Mouse (Mus musculus): ENCODE data around the gene Aldh1b1. TPM values are rescaled to one million over a fixed set of nuclear protein-coding genes. Genes with fewer than 3 reads are reported as not detected.
A peak's percentile ranks its signal among the peaks of the same experiment; 100 is the strongest.

Gene Aldh1b1
- total and polyA plus RNA-seq, 2 experiments from 2014 or later: 17.6 to 22.6 TPM

DNA sequence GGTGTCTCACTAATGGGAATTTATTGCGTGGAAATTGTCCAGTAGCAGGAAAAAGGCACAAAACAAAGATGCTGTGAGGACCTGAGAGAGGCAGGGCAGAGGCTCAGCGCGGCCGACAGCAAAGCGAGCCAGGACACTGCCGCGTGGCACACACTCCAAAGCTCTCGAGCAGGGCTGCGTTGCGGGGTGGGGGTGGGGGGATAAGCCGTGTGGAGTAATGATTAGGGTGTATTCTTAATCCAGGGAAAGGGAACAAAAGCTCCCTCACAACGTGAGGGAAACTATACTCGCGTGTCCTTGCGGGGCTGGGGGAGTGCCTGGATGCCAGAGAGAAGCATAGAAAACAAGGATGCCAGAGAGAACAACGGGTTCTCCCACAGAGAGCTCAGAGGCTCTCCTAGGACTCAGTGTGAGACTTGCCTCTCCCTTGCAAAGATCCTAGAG, 33.7 kb upstream of the Aldh1b1 start:
- 3% methylated on average over 16 of the region's 16 CpGs for WGBS
- H3K4me1 ChIP-seq (ENCODE audit: insufficient read depth, low read length): peaks cover 19% of the 10 kb centered on the region
- peak overlapping the region; percentile 24 for H3K4me2 ChIP-seq (ENCODE audit: low read depth, low read length, poor library complexity, severe bottlenecking)
- peak overlapping the region; percentile 39; the same call in 1 of the 2 replicates for H3K9ac ChIP-seq (replicated peaks; ENCODE audit: low read length, poor library complexity, severe bottlenecking)
- no peak overlapping the region for H3K4me3 ChIP-seq (ENCODE audit: low read depth, low read length)
- DNase-seq (ENCODE audit: low spot score) (no peak), ATAC-seq (ENCODE audit: low FRiP score) (no peak)
- no peak for TF ChIP-seq CTCF (IDR thresholded peaks at IDR 0.05)
- no peak overlapping the region; the same call in none of the 2 replicates for H3K27ac ChIP-seq (ENCODE audit: low read depth, low read length)
- no peaks in the 10 kb centered on the region for H3K36me3 ChIP-seq (ENCODE audit: insufficient read depth, low read length)
- no peaks in the 10 kb centered on the region for H3K9me3 ChIP-seq (ENCODE audit: low read length)
- H3K27me3 ChIP-seq (ENCODE audit: insufficient read depth, low read length): 0 out of 2 replicates have a peak, but pooled peaks cover 5% of the 10 kb centered on the region

DNA sequence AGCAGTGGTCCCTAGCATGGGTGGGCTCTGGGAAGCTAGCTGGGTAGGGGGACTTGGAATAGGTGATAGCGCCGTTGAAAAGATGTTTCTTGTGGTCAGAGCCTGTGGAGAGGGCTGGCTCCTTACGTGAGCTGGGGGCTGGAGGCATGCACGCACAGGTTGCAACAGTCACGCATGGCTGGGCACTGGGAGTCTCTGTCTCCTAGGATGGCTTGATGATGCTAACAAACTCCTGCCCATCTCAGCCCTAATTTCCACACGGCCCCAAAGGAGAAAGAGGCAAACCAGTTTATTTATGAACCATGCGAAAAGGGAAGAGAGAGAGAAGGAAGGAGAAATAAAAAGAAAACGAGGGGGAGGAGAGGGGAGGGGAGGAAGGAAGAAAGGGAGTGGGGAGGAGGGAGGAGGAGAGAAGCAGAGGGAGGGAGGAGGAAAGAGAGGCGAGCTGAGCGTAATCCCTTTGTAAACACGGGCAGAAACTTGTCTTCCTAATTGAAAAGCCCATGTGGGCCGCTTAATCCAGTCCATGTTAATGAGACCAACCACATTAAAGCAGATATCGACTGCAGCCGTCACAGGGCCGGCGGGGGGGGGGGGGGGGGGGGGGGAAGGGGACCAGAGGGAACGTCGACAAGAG, 33.1 kb upstream of the Aldh1b1 start:
- no peaks in the 10 kb centered on the region for H3K36me3 ChIP-seq (ENCODE audit: insufficient read depth, low read length)
- H3K4me3 ChIP-seq (ENCODE audit: low read depth, low read length): no peak overlapping the region
- WGBS: 6% methylated on average over 14 of the region's 18 CpGs
- H3K9me3 ChIP-seq (ENCODE audit: low read length): no peaks in the 10 kb centered on the region
- H3K9ac ChIP-seq (replicated peaks; ENCODE audit: low read length, poor library complexity, severe bottlenecking): peak overlapping the region; percentile 39; the same call in 1 of the 2 replicates
- H3K27me3 ChIP-seq (ENCODE audit: insufficient read depth, low read length): 0 out of 2 replicates have a peak, but pooled peaks cover 5% of the 10 kb centered on the region
- ATAC-seq (ENCODE audit: low FRiP score): no peak
- no peak for TF ChIP-seq CTCF (IDR thresholded peaks at IDR 0.05)
- H3K27ac ChIP-seq (ENCODE audit: low read depth, low read length): no peak overlapping the region
- DNase-seq (ENCODE audit: low spot score): peak; percentile 60
- H3K4me2 ChIP-seq (ENCODE audit: low read depth, low read length, poor library complexity, severe bottlenecking): peak overlapping the region; percentile 24
- H3K4me1 ChIP-seq (ENCODE audit: insufficient read depth, low read length): peaks cover 22% of the 10 kb centered on the region

DNA sequence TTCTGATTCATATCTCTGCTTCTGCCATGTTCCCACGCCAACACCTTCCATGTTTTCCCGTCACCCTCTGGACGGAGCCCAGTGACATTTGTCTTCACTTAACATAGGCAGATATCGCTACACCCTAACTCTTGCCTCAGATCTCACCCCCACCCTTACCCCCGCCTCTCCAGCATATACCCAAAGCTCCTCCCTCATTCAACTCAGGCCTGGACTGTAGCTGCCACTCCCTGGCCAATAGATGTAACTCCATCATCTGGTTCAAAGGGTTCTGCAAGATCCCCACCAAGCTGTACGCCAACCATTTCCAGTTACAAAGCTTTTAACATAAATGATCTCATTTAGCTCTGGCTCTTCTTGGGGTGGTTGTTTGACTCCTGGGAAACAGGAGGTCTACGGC, 32.0 kb upstream of the Aldh1b1 start:
- H3K27ac ChIP-seq (ENCODE audit: low read depth, low read length): no peak overlapping the region
- H3K4me3 ChIP-seq (ENCODE audit: low read depth, low read length): no peak overlapping the region
- TF ChIP-seq CTCF (IDR thresholded peaks at IDR 0.05): peak; percentile 60
- no peak overlapping the region for H3K9ac ChIP-seq (replicated peaks; ENCODE audit: low read length, poor library complexity, severe bottlenecking)
- no peak for DNase-seq (ENCODE audit: low spot score)
- no peak overlapping the region for H3K4me2 ChIP-seq (ENCODE audit: low read depth, low read length, poor library complexity, severe bottlenecking)
- peaks cover 26% of the 10 kb centered on the region for H3K4me1 ChIP-seq (ENCODE audit: insufficient read depth, low read length)
- no peaks in the 10 kb centered on the region for H3K9me3 ChIP-seq (ENCODE audit: low read length)
- H3K36me3 ChIP-seq (ENCODE audit: insufficient read depth, low read length): no peaks in the 10 kb centered on the region
- ATAC-seq (ENCODE audit: low FRiP score): no peak
- 80% methylated on average over 7 of the region's 7 CpGs for WGBS
- 0 out of 2 replicates have a peak, but pooled peaks cover 5% of the 10 kb centered on the region for H3K27me3 ChIP-seq (ENCODE audit: insufficient read depth, low read length)

DNA sequence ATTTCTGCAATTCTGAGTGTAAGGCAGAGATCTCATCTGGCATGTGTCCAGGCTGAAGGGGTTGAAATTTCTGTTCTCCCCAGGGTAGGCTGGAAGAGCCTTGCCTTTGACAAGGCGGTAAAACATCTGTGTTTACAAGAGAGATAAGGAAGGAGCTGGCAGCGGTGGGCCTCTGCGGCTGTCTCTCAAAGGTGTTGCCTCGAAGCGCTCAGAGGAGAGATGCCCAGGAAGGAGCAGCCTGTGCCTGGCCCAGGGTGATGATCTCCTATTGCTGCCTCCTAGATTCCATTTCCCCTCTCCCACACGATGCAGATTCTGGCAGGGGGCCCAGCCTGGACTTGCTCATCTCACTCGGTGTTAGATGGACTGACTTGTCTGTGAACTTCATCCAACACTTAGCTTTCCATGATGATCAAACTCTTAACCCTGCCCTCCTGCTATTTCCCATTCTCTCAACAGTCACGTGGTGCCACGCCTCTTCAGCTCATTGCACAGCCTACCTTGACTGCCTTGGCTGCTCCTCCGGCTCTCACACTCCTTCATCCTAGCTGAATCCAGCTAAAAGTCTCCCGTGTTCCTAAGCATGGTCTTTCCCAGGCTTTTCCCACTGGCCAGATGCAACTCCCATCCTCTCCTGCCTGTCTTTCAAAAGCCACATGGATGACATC, 30.8 kb upstream of the Aldh1b1 start:
- WGBS: 51% methylated on average over 11 of the region's 11 CpGs
- Histone ChIP-seq H3K36me3 (ENCODE audit: insufficient read depth, low read length) (no peaks in the 10 kb centered on the region), H3K27ac (ENCODE audit: low read depth, low read length) (no peak overlapping the region)

DNA sequence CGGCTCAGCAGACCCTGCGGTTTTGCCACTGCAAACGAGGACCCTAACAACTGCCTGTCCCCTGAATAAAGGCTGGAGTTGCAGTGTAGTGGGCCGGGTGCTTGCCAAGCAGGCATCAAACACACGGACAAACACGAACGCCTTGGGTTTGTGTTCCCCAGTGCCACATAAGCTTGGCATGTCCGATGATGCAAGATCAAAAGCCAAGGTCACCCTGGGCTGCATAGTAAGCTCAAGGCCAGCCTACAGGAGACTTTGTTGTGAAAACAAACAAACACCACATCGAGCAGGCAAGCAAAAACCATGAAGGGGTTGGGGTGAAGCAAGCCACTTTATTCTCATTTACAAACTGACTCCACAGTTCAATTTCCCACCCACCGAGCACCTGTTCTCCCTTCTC, 29.7 kb upstream of the Aldh1b1 start:
- Histone ChIP-seq H3K9me3 (ENCODE audit: low read length) (no peaks in the 10 kb centered on the region), H3K4me2 (ENCODE audit: low read depth, low read length, poor library complexity, severe bottlenecking) (no peak overlapping the region), H3K4me3 (ENCODE audit: low read depth, low read length) (no peak overlapping the region), H3K4me1 (ENCODE audit: insufficient read depth, low read length) (peaks cover 18% of the 10 kb centered on the region), H3K9ac (replicated peaks; ENCODE audit: low read length, poor library complexity, severe bottlenecking) (no peak overlapping the region), H3K36me3 (ENCODE audit: insufficient read depth, low read length) (no peaks in the 10 kb centered on the region), H3K27ac (ENCODE audit: low read depth, low read length) (no peak overlapping the region), H3K27me3 (ENCODE audit: insufficient read depth, low read length) (0 out of 2 replicates have a peak, but pooled peaks cover 5% of the 10 kb centered on the region)
- no peak for ATAC-seq (ENCODE audit: low FRiP score)
- TF ChIP-seq CTCF (IDR thresholded peaks at IDR 0.05): no peak
- WGBS: 39% methylated on average over 10 of the region's 10 CpGs
- no peak for DNase-seq (ENCODE audit: low spot score)

More for the DNA sequence above, 30.8 kb upstream of the Aldh1b1 start:
- Histone ChIP-seq H3K4me2 (ENCODE audit: low read depth, low read length, poor library complexity, severe bottlenecking) (no peak overlapping the region), H3K4me3 (ENCODE audit: low read depth, low read length) (no peak overlapping the region), H3K9me3 (ENCODE audit: low read length) (no peaks in the 10 kb centered on the region), H3K4me1 (ENCODE audit: insufficient read depth, low read length) (peaks cover 26% of the 10 kb centered on the region), H3K9ac (replicated peaks; ENCODE audit: low read length, poor library complexity, severe bottlenecking) (no peak overlapping the region), H3K27me3 (ENCODE audit: insufficient read depth, low read length) (0 out of 2 replicates have a peak, but pooled peaks cover 5% of the 10 kb centered on the region)
- ATAC-seq (ENCODE audit: low FRiP score) (no peak), DNase-seq (ENCODE audit: low spot score) (no peak)
- no peak for TF ChIP-seq CTCF (IDR thresholded peaks at IDR 0.05)

Measured in midbrain, postnatal 0 days (tissue).